Mouse (Mus musculus) ZHBTc4 (cell line): Measurements from ENCODE around the gene Gdpgp1.

Source experiments
- DNase-seq: peaks from one replicate; pipeline ENCODE4 v3.0.0-alpha.2; 2011; ENCODE audit warnings: low read depth, low spot score

The Gdpgp1 gene

DNA sequence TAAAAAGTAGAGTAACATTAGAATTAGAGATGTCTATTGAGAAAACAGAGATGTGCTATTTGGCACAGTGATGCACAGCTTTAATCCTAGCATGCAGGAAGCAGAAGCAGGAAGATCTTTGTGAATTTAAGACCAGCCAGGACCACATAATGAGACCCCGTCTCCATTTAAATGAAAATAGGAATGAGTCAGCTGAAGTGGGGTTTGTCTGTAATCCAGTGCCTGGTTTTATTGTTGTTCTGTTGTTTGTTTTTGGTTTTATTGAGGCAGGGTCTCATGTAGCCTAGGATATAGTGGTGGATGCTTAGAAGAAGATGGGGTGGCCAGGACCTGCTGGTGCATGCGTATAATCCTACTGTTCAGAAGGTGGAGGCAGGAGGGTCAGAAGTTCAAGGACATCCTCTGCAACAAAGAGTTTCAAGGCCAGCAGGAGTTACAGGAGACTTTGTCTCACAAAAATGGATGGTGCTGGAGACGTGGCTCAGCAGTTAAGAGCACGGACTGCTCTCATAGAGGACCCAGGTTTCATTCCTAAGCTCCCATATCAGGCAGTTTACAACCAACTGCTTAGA lies 11.4 kb upstream of the Gdpgp1 start:
- DNase-seq: peak; percentile 71

DNA sequence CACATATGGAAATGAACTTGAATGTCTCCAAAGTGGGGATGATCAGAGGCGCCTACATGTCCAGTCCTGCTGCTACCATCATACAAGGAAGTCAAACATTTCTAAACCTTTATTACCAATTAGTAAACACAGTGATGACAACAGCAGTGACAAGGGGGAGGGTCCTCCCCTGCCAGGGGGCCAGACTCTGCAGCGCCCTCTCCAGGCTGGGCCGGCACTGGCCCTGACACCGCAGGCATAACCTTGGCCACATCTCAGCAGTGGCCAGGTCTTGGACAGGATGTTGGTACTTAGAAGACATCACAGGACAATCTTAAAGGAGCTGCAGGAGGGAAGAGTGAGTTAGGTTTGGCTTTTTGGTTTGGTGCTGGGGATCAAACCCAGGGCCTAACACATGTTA lies 5.6 kb upstream of the Gdpgp1 start:
- DNase-seq: no peak

DNA sequence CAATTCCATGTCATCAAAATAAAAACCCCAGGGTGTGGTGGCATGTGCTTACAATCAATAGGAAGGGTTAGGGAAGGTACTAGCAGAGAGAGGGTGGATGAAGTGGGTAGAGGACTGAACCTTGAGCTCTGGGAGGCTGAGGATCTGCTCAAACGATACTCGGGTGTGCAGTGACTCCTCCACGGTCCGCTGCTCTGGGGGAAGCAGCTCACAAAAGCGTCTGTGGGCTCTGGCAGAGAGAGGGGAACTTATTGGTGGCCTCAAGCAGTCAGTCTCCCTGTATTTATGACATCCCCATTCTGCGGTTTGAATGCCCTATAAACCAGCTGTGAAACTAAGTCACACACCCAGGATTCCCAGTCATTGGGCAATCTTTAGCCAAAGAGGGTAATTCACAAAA lies 2.5 kb upstream of the Gdpgp1 start:
- DNase-seq: no peak

DNA sequence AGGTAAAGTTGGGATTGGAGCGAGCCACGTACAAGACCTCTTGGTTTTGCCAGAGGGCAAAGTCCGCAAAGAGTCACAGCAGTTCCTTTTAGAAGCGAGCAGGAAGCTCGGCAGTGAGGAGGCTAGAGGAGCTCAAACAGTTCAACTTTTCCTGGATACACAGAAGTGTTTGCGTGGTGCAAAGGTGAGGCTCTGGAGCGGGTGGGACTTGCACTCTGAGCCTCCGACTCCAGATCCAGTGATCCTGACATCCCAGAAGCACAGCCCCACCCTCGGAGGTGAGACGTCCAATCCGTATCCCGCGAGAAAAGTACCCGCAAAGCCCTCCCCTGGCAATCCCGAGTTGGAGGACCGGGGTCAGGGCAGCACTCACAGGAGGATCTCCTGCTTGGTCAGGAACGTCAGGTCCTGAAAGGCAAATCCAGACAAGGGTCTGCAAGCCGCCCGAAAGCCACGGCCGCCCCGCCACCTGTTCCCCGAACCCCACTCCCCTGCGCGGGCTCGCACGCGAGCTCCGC lies 635 bp upstream of the Gdpgp1 start:
- peak; percentile 85 for DNase-seq

DNA sequence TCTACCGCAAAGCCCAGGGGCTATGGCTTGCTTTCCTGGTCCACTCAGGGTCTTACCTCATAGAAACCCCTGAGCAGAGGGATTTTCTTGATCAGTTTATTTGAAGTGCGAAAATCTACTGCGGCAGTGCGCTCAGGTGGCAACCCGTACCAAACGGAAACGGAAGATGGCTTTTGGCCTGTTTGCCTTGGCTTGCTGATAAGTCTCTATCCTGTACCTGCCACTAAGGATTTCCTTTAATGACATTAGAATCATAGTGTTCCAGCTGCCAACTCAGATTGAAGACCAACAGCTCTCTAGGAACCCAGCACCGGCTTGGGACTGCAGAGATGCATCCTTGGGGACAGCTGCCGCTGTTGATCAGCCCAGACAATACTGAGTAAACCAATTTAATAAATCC lies 1.1 kb downstream of the Gdpgp1 start:
- no peak for DNase-seq

DNA sequence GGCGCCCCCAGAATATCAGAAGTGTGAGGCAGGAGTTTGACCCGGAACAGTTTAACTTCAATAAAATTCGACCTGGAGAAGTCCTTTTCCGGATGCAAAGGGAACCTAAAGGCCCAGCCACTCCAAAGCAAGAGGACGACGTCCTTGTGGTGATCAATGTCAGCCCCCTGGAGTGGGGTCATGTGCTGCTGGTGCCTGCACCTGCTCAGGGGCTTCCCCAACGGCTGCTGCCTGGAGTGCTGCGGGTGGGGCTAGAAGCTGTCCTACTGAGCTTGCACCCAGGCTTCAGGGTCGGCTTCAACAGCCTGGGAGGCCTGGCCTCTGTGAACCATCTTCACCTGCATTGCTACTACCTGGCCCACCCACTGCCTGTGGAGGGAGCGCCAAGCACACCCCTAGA lies 5.9 kb downstream of the Gdpgp1 start:
- DNase-seq: peak; percentile 80

DNA sequence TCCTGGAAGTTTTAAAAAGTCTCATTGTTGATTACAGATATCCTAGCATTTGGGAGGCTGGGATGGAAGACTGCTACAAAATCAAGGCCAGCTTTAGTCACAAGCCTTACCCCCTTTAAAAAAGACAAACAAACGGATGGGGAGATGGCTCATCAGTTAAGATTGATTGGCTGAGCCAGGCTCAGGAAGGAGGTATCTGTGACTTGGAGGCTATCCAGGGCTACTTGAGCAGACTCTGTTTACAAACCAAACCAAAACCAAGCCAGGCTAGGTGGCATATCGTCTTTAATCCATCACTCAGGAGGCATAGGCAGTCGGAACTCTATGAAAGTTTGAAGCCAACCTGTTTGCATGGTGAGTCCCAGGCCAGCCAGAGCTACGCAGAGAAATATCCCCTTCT lies 9.0 kb downstream of the Gdpgp1 start:
- no peak for DNase-seq

DNA sequence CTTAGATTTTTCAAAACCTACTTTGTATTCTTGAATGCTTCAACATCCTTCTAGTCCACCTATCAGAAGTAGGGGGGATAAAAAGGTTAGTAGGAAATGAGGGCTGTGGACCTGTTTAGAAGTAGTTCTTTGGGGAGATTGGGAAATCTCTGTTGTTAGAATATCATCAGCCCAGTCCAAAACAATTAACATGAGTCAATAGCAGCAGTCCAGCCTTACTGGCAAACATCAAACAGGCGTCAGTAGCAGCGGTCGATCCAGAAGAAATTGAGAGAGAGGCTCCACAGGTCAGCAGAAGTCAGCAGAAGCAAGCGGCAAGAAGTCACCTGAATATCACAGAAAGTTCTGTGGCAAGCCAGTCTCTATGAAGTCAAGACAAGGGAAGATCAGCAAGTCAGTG lies 12.2 kb downstream of the Gdpgp1 start:
- DNase-seq: no peak

DNA sequence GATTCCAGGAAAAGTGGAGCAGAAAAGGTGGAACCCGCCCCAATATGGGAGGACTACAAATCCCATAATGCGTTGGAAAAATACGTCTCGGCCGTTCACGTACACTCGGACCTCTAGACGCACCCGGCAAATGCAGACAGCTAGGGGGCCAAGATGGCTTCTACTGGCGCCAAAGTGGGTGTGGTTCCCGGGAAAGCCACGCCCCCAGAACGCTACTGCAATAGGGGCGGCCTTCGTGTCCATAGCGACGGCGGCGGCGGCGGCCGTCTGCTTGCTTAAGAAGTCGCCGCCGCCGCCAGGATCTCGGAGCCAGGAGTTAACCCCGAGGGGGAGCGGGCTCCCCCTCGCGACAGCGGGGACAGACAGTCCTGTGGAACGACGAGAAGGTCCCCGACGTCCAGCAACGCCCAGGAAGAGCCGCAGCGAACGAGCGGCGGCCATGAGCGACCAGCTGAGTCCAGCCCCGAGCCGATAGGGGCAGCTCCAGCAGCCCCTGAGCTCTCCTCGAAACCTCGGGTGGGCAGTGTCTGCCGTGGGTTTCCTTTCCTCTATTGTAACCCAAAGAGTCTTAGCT lies 13.6 kb downstream of the Gdpgp1 start, which contains the start of gene Ttll13:
TSS of gene Ttll13 (plus strand) at position 229 of the 574 bp plus-strand sequence.
- peak; percentile 100 for DNase-seq

DNA sequence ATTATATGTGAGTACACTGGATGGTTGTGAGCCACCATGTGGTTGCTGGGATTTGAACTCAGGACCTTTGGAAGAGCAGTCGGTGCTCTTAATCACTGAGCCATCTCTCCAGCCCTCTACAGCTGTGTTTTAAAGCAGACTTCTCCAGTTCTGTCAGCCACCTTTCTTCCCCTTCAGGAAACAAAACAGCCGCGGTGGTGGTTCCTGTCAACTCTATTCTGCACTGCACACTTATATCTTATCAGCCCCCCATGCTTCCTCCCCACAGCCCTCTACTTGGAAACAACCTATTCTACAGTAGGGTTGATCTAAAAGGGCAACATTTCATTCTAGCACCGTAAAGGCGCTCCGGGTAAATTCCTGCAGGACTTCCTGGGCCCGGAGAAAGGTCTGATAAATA lies 14.2 kb downstream of the Gdpgp1 start:
- no peak for DNase-seq

DNA sequence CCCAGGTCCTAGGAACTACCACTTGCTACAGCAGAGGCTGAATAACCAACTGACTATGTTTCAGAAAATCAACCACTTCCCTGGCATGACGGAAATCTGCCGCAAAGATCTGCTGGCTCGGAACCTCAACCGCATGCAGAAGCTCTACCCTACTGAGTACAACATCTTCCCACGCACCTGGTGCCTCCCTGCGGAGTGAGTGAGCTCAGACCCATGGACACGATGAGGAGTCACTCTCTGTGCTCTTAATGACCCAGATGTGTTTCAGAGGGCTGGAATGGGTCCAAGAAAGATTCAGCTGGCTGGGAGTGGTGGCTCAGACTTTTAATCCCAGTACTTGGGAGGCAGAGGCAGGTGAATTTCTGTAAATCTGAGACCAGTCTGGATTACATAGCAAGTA lies 19.8 kb downstream of the Gdpgp1 start:
- no peak for DNase-seq

DNA sequence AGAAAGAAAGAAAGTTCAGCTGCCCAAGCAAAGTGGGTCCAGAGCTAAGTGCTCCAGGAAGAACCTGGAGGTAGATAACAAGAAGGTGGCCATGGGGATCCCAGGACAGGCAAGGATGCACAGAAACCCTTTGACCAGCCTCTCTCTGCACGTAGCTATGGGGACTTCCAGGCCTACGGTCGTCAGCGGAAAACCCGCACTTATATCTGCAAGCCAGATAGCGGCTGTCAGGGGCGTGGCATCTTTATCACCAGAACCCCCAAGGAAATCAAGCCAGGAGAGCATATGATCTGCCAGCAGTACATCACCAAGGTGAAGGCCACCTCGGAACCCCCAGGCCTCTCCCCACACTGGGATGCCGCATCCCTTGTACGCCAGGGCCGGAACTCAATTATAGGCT lies 20.2 kb downstream of the Gdpgp1 start:
- no peak for DNase-seq

DNA sequence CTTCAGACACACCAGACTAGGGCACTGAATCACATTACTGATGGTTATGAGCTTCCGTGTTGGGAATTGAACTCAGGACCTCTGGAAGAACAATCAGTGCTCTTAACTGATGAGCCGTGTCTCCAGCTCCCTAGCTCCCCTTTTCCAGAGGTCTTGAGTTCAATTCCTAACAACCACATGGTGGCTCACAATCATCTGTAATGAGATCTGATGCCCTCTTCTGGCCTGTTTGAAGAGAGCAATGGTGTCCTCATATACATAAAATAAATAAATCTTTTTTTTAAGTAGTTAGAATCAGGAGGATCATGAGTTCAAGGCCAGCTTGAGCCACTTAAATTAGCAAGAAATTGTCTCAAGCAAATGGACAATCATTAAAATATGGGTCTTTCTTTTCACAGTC lies 23.3 kb downstream of the Gdpgp1 start:
- DNase-seq: no peak

DNA sequence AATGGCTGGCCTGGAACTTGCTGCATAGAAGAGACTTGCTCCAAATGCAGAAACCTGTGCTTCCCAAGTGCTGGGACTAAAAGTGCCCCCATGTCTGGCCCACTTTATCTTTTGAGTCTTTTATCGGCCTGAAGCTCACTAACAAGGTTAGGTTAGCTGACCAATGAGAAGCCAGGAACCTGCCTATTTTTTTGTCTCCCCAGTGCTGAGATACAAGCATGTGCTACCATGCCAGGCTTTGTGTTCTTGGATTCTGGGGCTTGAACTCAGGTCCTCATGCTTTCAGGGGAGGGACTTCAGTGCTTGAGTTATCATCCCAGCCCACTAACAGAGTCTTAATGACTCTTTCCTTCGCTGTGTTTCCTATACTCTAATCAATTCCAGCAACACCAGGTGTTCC lies 25.0 kb downstream of the Gdpgp1 start:
- DNase-seq: no peak

DNA sequence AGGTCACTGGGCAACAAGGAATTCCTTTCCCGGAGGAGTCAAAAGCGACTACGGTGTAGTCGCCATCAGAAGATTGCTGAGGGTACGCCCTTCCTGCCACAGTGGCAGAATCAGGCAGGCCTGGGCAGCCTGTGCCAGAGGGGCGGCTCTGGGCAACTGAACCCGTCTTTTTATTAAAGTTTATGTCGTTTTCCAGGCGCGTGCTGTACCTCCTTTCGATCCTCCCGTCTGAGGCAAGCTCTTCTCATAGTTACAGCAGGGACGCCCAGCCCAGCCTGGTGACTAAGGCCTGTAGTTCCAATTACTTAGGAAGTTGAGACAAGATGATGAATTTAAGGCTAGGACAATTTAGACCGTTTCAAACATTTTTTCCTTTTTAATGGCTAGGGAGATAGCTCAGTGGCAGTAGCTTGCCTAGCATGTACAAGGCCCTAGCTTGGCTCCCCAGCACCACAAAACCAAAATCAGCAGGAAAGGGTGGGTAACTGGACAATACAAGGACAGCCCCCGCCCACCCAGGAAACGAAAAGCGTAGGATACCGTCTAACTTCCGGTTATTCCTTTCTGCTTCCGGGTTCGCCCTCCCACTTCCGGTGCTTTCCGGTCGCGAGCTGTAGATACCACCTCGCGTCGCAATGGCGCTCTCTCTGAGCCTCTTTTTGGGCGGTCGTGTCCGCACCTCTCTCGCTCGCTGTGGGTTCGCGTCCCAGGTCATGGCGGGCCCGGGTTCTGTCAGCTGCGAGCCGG lies 28.1 kb downstream of the Gdpgp1 start, which contains the start of gene Ngrn:
TSS of gene Ngrn (plus strand) at position 591 of the 747 bp plus-strand sequence.
- peak; percentile 93 for DNase-seq

DNA sequence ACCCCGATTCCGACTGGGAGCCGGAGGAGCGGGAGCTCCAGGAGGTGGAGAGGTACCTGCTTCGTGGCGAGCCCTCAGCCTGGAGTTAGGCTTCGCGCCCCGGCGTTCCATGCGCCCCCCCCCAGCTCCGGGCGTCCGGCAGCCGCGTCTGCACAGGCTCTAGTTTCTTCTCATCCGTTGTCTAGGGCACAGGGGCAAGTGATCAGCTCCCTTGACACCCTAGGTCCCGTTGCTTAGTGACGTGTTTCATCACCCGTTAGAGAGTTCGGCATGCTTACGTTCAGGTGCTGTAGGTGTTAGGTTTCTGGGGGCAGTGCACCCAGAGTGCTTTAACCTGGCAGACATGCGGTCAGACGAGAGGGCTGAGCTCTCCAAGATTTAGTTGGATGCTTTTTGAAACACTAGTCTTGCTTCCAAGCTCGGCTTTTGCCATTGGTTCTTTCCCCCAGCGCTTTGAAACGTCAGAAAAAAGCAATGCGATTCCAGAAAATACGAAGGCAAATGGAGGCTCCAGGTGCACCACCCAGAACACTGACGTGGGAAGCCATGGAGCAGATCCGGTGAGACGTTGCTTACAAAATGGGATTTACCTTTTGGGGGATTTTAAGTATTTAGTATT lies 28.8 kb downstream of the Gdpgp1 start:
- no peak for DNase-seq

DNA sequence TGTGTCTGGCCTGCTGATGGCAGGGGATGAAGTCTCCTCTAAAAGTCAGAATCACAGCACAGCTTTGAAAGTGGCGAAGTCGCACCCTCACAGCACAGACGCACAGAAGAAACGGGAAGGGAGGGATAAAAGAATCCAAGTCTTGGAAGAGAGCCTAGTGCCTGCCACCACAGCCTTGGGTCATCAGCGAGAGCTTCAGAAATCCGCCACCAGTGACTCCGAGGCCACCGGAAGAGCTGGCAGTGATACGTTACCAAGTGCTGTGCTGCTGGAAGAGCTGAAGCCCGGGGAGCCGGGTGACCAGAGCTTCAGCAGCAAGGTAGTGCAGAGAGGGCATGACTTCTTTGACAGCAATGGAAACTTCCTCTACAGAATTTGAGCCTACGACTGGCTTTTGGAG lies 31.9 kb downstream of the Gdpgp1 start:
- no peak for DNase-seq

DNA sequence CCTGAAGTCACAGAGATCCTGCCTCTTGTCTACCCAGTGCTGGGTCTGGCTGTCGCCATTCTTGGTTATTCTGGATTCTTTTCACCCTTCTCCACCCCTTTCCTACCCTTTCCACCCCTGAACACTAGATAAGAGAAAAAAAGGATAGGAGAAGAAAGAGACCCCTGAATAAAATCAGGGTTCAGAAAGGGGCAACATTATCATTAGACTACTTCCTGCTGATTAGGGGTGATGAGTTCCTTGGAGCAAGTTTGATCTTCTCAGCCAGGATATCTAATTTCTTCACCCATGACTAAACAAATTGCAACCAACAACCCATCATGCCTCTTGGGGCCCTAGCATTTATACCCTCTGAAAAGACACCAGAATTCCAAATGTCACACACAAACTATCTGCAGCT lies 35.1 kb downstream of the Gdpgp1 start:
- DNase-seq: no peak

DNA sequence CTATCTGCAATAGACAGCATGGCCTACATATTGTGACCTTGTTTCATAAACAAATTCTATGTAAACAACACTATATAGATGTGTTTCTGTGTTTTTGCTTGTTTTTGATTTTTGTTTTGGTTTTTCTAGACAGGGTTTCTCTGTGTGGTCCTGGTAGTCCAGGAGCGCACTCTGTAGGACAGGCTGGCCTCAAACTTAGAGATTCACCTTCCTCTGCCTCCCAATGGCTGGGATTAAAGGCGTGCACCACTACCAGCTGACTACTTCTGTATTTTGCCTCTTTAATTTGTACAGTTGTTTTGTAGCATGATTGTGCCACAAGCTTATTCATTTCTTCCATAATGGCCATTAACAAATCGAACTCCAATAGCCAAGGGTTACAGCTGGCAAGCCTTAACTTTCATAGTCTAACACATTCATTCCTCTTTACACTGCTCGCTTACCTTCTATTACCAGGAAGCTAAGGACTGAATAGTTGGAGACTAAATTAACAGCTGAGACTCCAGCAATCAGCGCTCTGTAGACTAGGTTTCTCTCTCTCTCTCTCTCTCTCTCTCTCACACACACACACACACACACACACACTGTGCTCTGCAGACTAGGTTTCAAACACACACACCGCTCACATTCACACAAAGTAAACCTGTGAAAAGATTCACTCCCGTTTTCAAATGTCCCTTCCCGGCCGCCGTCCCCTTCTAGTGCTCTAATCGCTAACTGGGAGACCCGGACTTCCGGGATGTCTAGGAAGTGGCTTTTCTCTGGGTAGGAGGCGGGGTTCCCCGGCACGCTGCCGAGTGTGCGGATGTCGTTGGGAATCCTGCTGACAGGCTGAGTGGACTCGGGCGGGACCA lies 36.5 kb downstream of the Gdpgp1 start, which contains the start of gene Vps33b:
TSS of gene Vps33b (plus strand) at position 753 of the 854 bp plus-strand sequence.
- DNase-seq: peak; percentile 97

DNA sequence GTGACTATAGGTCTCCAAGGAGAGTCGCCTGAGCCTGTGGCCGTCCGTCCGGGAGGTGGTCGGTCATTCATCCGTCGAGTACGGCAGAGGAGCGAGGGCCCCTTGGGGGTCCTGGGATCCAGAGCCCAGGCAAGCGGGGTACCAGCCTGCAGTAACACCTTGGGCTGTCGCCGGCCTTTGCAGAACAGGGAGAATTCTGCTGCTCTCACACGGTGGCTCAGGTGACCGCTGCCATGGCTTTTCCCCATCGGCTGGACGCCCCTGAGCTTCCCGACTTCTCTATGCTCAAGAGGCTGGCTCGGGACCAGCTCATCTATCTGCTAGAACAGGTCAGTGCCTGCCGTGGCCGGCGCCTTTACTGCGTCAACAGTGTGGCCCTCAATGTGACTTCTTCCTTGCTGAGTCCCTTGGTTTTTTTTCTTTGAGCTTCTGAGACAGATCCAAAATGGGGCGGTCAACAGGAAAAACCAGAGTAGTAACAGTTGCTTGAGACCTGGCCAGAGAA lies 37.1 kb downstream of the Gdpgp1 start:
- DNase-seq: no peak

DNA sequence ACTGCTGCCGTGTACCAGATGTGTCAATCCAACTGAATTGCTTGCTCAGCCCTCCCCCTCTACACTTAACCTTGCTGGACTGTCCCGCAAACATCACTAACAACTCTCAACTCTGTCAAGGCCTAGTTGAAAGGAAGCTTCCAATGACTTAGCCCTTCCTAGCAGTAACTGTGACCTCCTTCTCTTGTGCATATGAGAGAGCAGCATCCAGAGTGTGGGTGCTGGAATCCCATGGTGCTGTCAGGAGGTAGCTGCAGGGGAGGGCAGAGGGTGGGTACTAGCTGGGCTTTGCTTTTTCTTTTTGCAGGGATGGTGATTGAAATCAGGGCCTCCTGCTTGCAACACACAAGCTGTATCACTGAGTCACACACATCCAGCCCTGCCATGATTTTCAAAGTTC lies 40.8 kb downstream of the Gdpgp1 start:
- no peak for DNase-seq
